Mouse (Mus musculus) bone marrow, adult 2 months (tissue): ENCODE measurements around the gene Dusp6.

ENCODE experiments used
- CTCF ChIP-seq: fragments of 200-500 bp; IDR thresholded peaks from 2 replicates; pipeline ENCODE4 v1.5.1; 2011; ENCODE audit warnings: low read length, control low read depth; ENCODE audit not compliant: control insufficient read depth, insufficient read depth
- POLR2A ChIP-seq: fragments of 200-500 bp; IDR thresholded peaks from 2 replicates; pipeline ENCODE4 v1.6.1; 2011; ENCODE audit warnings: low read depth, mild to moderate bottlenecking, control low read depth, low read length, borderline replicate concordance; ENCODE audit not compliant: control insufficient read depth

- TF ChIP-seq CTCF (no peak), POLR2A (no peak)
Measured at GRCm38 (mm10) chr10:99287206-99287605, 24.2 kb downstream of the Dusp6 start.
